Mouse (Mus musculus) kidney, adult 18-20 months (tissue): Measurements from ENCODE around the gene Isg20.

Source experiments
- DNase-seq: peaks from one replicate; pipeline ENCODE4 v3.0.0; 2021

Gene Isg20

GRCm38 (mm10) chr7:78958499-78959073 lies 45.4 kb downstream of the Isg20 start:
- peak; percentile 26 for DNase-seq

DNA sequence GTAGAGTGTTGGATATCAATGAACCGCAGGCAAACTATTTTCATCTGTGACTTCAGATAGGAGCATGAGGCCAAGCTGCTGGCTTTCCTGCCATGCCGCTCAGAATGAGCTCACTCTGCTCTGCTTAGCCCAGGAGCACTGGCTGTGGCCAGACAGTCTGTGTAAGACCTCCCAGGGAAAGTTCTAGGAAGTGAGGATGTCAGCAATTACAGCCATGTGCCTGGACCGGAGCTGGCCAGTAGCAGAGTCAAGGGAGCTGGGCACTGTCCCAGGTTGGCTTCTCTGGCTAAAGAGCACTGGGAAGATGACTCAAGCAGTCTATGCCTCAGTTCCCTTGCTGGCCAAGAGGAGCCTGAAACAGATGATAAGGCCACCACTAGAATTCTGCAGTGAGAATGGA lies 50.7 kb downstream of the Isg20 start:
- no peak for DNase-seq
